Comparison of ENCODE assay signal across 9 mouse cellular contexts in the genomic region with DNA sequence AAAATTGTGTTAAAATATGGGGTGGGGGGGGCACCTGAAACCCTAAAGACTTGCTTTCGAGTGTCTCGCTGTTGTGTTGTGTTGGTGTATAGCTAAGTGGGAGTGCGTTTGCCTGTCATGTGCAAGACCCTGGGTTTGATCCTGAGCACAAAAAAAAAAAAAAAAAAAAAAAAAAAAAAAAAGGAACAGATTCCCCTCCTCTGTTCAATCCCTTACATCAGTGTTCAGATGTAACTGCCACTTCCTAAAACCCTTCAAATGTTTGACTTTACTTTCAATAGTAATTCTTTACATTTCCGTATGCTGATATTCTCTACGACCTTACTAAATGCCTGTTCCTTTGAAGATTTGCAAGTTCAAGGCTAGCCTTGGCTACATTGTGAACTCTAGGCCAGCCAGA. TPM values are rescaled to one million over a fixed set of nuclear protein-coding genes. Genes with fewer than 3 reads are reported as not detected.
A peak's percentile ranks its signal among the peaks of the same experiment; 100 is the strongest.
DNase-seq lines count a peak whose midpoint lies in the region; ATAC-seq and TF ChIP-seq lines count a peak whose summit lies in the region.
"Had no signal": no experiment of that assay in that cellular context is flagged by ENCODE, and none has a peak within 500 bp of the region (broad histone marks: within the 10 kb centered on the region; RNA-seq: fewer than 3 reads in every experiment).

No protein-coding gene starts in this region.

- H3K9me3 ChIP-seq in neural tube, embryonic 11.5 days (ENCODE audit: control insufficient read depth, low read length), result no peaks in the 10 kb centered on the region
- H3K9me3 ChIP-seq in forebrain, embryonic 14.5 days (replicated peaks; ENCODE audit: control insufficient read depth, low read length), result no peaks in the 10 kb centered on the region
- no peaks in the 10 kb centered on the region for H3K9me3 ChIP-seq in limb, embryonic 14.5 days (ENCODE audit: control insufficient read depth, low read length)
- no peaks in the 10 kb centered on the region for H3K9me3 ChIP-seq in stomach, embryonic 15.5 days

- 0 out of 2 replicates have a peak, but pooled peaks cover 2% of the 10 kb centered on the region for H3K36me3 ChIP-seq in neural tube, embryonic 11.5 days (ENCODE audit: control insufficient read depth, insufficient read depth, low read length)
- peaks cover 7% of the 10 kb centered on the region; the same call in 1 of the 2 replicates for H3K36me3 ChIP-seq in forebrain, embryonic 14.5 days (ENCODE audit: control insufficient read depth, insufficient read depth, low read length)
- H3K36me3 ChIP-seq in limb, embryonic 14.5 days (ENCODE audit: control insufficient read depth, insufficient read depth, low read length), result peaks cover 16% of the 10 kb centered on the region
- 0 out of 2 replicates have a peak, but pooled peaks cover 2% of the 10 kb centered on the region for H3K36me3 ChIP-seq in stomach, embryonic 15.5 days

- DNase-seq in neural tube, embryonic 11.5 days (ENCODE audit: low spot score), result no peak
- DNase-seq in neural tube, embryonic 10.5 days (ENCODE audit: extremely low spot score, low spot score), result no peak
- DNase-seq in forebrain, embryonic 14.5 days (ENCODE audit: low spot score), result no peak
- no peak for DNase-seq in limb, embryonic 14.5 days (ENCODE audit: low spot score)
- no peak for DNase-seq in right cerebral cortex, postnatal 14 days
- no peak for DNase-seq in thymus, postnatal 36 days
- DNase-seq in frontal cortex, adult 2 months (ENCODE audit: extremely low spot score in 1 of 2, low spot score in 1 of 2), result no peak
- DNase-seq: lung, postnatal 36 days had no signal

- no peak for TF ChIP-seq POLR2A in limb, embryonic 14.5 days (IDR thresholded peaks at IDR 0.05; ENCODE audit: borderline replicate concordance, extremely low read depth, insufficient read depth, insufficient read length)

- no peaks in the 10 kb centered on the region for H3K27me3 ChIP-seq in neural tube, embryonic 11.5 days (ENCODE audit: control insufficient read depth, insufficient read depth, low read length)
- H3K27me3 ChIP-seq in forebrain, embryonic 14.5 days (replicated peaks; ENCODE audit: control insufficient read depth, insufficient read depth, low read length), result no peaks in the 10 kb centered on the region
- H3K27me3 ChIP-seq in limb, embryonic 14.5 days (ENCODE audit: control insufficient read depth, insufficient read depth, low read length), result no peaks in the 10 kb centered on the region
- H3K27me3 ChIP-seq in stomach, embryonic 15.5 days (replicated peaks), result no peaks in the 10 kb centered on the region

- H3K4me3 ChIP-seq in neural tube, embryonic 11.5 days (ENCODE audit: low read depth, low read length), result peak overlapping the region; percentile 91
- H3K4me3 ChIP-seq in forebrain, embryonic 14.5 days (ENCODE audit: low read depth, low read length), result peak overlapping the region; percentile 95
- peak overlapping the region; percentile 89 for H3K4me3 ChIP-seq in limb, embryonic 14.5 days (replicated peaks; ENCODE audit: low read length)
- H3K4me3 ChIP-seq in stomach, embryonic 15.5 days (replicated peaks), result peak overlapping the region; percentile 95

- ATAC-seq in neural tube, embryonic 11.5 days (ENCODE audit: insufficient read depth, low FRiP score, low TSS enrichment), result no peak
- no peak for ATAC-seq in forebrain, embryonic 14.5 days
- ATAC-seq in limb, embryonic 14.5 days (ENCODE audit: low FRiP score, low read depth), result no peak
- ATAC-seq in stomach, embryonic 15.5 days (ENCODE audit: insufficient read depth, low FRiP score, low read depth), result no peak

- H3K9ac ChIP-seq in neural tube, embryonic 11.5 days (ENCODE audit: low read length), result peak overlapping the region; percentile 87
- peak overlapping the region; percentile 86 for H3K9ac ChIP-seq in forebrain, embryonic 14.5 days (ENCODE audit: low read length)
- peak overlapping the region; percentile 84; the same call in 1 of the 2 replicates for H3K9ac ChIP-seq in limb, embryonic 14.5 days (ENCODE audit: low read depth, low read length, severe bottlenecking)
- H3K9ac ChIP-seq in stomach, embryonic 15.5 days, result no peak overlapping the region

- WGBS in neural tube, embryonic 11.5 days, result 76% methylated on average over 5 of the region's 5 CpGs
- 78% methylated on average over 5 of the region's 5 CpGs for WGBS in forebrain, embryonic 14.5 days
- 69% methylated on average over 5 of the region's 5 CpGs for whole genome bisulfite sequencing in limb, embryonic 14.5 days
- 74% methylated on average over 5 of the region's 5 CpGs for WGBS in stomach, embryonic 15.5 days

- peak overlapping the region; percentile 56 for H3K4me2 ChIP-seq in neural tube, embryonic 11.5 days (ENCODE audit: low read depth)
- H3K4me2 ChIP-seq in forebrain, embryonic 14.5 days (ENCODE audit: low read length), result peak overlapping the region; percentile 62
- peak overlapping the region; percentile 53 for H3K4me2 ChIP-seq in limb, embryonic 14.5 days (replicated peaks; ENCODE audit: low read depth, low read length, severe bottlenecking)
- H3K4me2 ChIP-seq in stomach, embryonic 15.5 days, result peak overlapping the region; percentile 56

- H3K27ac ChIP-seq in neural tube, embryonic 11.5 days (ENCODE audit: low read depth, low read length), result no peak overlapping the region
- no peak overlapping the region for H3K27ac ChIP-seq in forebrain, embryonic 14.5 days (ENCODE audit: low read depth, low read length)
- no peak overlapping the region for H3K27ac ChIP-seq in limb, embryonic 14.5 days (replicated peaks; ENCODE audit: low read depth, low read length)
- H3K27ac ChIP-seq in stomach, embryonic 15.5 days, result no peak overlapping the region

- peaks cover 8% of the 10 kb centered on the region; the same call in 1 of the 2 replicates for H3K4me1 ChIP-seq in neural tube, embryonic 11.5 days (ENCODE audit: control insufficient read depth, insufficient read depth, low read length)
- peaks cover 8% of the 10 kb centered on the region; the same call in 1 of the 2 replicates for H3K4me1 ChIP-seq in forebrain, embryonic 14.5 days (ENCODE audit: control insufficient read depth, insufficient read depth, low read length)
- peaks cover 7% of the 10 kb centered on the region; the same call in 1 of the 2 replicates for H3K4me1 ChIP-seq in limb, embryonic 14.5 days (ENCODE audit: control insufficient read depth, insufficient read depth, low read length)
- H3K4me1 ChIP-seq in stomach, embryonic 15.5 days, result no peaks in the 10 kb centered on the region

RNA-seq across cellular contexts. Expression of a gene that starts 0.8 kb away (rescaled TPM):
- polyA plus RNA-seq in neural tube, embryonic 11.5 days (2014; fragmentation: Nextera tagmentation; extraction: Ambion mirVana), result 56.4 and 58.0 TPM in 2 replicates
- 68.3 and 71.4 TPM in 2 replicates for polyA plus RNA-seq in forebrain, embryonic 14.5 days (2014; fragmentation: Nextera tagmentation; extraction: Ambion mirVana)
- polyA plus RNA-seq in limb, embryonic 14.5 days (2012; rRNA removed), result 26.0 and 30.2 TPM in 2 replicates
- 46.5 and 50.7 TPM in 2 replicates for polyA plus RNA-seq in limb, embryonic 14.5 days (2014; fragmentation: Nextera tagmentation; extraction: Ambion mirVana)
- polyA plus RNA-seq in stomach, embryonic 15.5 days (2015; fragmentation: Nextera tagmentation; extraction: Ambion mirVana), result 37.6 and 42.7 TPM in 2 replicates
- 17.2 and 18.1 TPM in 2 replicates for polyA plus RNA-seq in frontal cortex, adult 2 months (2012; rRNA removed)

RNA-seq across cellular contexts. Expression of a gene that starts 0.9 kb away (rescaled TPM):
- 52.3 and 59.1 TPM in 2 replicates for polyA plus RNA-seq in neural tube, embryonic 11.5 days (2014; fragmentation: Nextera tagmentation; extraction: Ambion mirVana)
- polyA plus RNA-seq in forebrain, embryonic 14.5 days (2014; fragmentation: Nextera tagmentation; extraction: Ambion mirVana), result 73.6 and 76.3 TPM in 2 replicates
- polyA plus RNA-seq in limb, embryonic 14.5 days (2012; rRNA removed), result 57.3 and 61.8 TPM in 2 replicates
- polyA plus RNA-seq in limb, embryonic 14.5 days (2014; fragmentation: Nextera tagmentation; extraction: Ambion mirVana), result 50.7 and 53.2 TPM in 2 replicates
- 72.0 and 75.2 TPM in 2 replicates for polyA plus RNA-seq in stomach, embryonic 15.5 days (2015; fragmentation: Nextera tagmentation; extraction: Ambion mirVana)
- 42.2 and 42.7 TPM in 2 replicates for polyA plus RNA-seq in frontal cortex, adult 2 months (2012; rRNA removed)
